Mouse (Mus musculus): ENCODE results near the gene Retreg1.

Retreg1 gene

GRCm38 (mm10) chr15:25918641-25919040, 75.7 kb downstream of the Retreg1 start:
- no peak for DNase-seq (ENCODE audit: low spot score)

DNA sequence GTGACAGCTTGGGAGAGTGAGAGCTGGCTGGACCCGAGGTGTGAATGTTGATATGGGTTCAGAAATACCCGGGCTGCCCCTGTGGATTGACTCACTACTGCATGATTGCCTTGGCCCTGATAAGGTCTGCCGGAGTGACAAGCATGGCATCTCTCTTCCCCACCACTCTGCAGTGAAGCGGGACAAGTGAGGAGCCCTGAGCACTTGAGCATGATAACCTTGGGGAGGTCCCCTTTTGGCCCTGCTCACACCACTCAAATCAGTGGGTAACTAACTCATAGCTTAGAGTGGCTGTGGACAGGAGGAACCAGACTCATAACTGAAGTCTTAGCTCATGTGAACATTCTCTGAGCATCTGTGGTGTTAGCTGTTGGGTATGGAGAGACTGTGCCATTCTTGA, 77.0 kb downstream of the Retreg1 start:
- no peak for DNase-seq (ENCODE audit: low spot score)

GRCm38 (mm10) chr15:25920886-25921285, 77.9 kb downstream of the Retreg1 start:
- no peak for DNase-seq (ENCODE audit: low spot score)

GRCm38 (mm10) chr15:25922007-25922406, 79.0 kb downstream of the Retreg1 start:
- DNase-seq (ENCODE audit: low spot score) = no peak

DNA sequence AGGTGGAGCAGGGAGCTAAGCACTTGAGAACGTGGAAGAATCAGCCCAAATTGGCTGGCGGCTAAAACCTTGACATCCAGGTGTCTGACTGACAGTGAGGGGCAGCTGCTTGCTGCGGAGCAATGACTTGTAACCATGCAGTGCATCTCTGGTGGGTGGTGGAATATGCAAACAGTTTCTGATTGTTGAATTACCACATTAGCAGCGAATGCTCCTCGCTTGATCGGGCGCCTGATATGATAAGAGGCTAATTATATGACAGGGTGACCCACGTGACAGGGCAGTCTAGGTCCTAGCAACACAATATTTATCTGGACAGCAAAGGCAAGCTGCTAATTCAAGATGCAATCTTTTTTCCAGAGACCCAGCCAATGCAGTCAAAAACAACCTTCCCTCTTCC, 80.9 kb downstream of the Retreg1 start:
- no peak for DNase-seq (ENCODE audit: low spot score)

DNA sequence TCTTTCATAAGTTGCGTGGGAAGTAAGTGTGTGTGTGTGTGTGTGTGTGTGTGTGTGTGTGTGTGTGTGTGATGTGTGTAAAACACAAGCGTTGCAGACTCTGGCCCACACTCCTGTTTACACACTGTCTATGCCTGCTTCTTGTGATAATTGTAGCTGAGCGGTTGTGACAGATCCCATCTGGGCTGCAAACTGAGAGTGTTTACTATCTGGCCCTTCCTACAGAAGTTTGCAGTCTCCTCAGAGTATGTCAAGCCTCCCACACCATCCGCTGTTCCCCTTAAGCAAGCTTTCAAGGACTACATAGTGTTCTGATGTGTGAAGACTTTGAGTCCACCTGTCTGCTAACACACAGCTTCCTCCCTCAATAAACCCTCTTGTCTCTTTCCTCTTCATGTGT, 83.2 kb downstream of the Retreg1 start:
- DNase-seq (ENCODE audit: low spot score) = no peak

- no peak for DNase-seq (ENCODE audit: low spot score)
Observed at GRCm38 (mm10) chr15:25927106-25927505, 84.1 kb downstream of the Retreg1 start.

DNA sequence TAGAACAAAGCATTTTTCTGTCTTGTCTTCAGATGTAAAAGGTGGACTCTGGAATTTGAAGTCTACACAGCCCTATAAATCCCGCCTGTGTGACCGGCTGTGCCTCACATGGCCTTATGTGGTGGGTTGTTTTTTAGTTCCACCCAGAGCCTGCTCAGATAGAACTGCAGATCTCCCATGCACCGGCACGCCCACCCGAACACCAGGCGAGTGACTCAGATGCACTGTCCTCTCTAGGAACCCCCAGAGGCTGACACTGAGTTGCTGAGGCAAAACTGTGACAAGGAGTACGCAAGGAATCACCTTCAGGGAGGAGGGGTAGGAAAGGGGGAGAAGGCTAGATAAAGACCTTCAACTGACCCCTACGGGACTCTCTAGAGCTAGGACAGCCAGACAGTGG, 85.0 kb downstream of the Retreg1 start:
- DNase-seq (ENCODE audit: low spot score) = no peak

DNA sequence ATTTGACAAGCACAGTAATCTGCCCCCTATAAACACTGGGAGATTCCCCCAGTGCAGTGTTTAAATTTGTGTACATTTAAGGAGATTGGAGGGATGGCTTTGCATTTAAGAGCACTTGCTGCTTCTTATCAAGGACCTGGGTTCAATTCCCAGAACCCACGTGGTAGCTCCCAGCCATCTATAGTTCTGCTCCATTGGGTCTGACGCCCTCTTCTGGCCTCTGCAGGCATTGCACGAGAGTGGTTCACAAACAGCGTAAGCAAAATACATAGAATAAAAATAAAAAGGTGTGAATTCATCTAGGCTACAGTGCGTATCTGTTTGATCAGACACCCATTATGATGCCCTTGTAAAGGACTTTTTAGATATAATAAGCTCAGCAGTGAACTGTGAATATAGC, 85.9 kb downstream of the Retreg1 start:
- no peak for DNase-seq (ENCODE audit: low spot score)

GRCm38 (mm10) chr15:25929518-25929917, 86.5 kb downstream of the Retreg1 start:
- DNase-seq (ENCODE audit: low spot score) = no peak

DNA sequence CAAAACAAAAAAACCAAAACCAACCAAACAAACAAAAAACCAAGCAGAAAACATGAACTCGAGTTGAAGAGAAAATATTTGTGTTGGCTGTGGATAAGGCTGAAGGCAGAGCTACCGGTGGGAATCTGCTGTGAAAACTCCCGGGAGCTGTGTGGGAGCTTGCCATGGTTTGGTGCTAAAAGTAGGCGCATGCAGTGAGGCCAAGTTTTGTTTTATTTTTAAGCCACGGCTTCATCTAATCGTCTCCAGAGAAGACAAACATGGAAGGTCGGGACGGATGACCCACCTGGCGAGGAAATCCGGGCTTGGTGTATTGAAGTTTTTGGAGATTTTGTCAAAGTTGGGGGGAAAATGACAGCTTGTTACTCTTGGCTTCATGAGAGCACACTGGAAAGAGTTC, 87.0 kb downstream of the Retreg1 start:
- DNase-seq (ENCODE audit: low spot score) = no peak

DNA sequence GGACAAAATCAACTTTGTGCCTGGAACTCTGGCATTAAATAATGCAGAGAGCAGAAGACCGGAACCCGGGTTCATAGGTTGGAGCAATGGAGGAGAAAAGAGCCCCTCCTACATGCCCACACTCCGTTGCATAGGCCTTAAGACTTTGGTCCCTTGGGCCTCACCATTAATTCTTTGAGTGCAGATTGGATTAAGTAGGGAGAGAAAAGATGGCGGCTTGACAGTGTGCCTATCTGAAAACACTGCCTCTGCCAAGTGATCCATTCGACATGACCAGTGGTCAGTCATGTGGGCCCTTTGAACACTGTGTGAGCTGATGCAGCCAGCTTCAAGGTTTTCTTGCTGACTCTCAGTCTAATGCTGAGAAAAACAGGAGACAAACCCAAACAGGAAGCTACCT, 87.7 kb downstream of the Retreg1 start:
- no peak for DNase-seq (ENCODE audit: low spot score)

GRCm38 (mm10) chr15:25932497-25932896, 89.5 kb downstream of the Retreg1 start:
- DNase-seq (ENCODE audit: low spot score) = no peak

DNA sequence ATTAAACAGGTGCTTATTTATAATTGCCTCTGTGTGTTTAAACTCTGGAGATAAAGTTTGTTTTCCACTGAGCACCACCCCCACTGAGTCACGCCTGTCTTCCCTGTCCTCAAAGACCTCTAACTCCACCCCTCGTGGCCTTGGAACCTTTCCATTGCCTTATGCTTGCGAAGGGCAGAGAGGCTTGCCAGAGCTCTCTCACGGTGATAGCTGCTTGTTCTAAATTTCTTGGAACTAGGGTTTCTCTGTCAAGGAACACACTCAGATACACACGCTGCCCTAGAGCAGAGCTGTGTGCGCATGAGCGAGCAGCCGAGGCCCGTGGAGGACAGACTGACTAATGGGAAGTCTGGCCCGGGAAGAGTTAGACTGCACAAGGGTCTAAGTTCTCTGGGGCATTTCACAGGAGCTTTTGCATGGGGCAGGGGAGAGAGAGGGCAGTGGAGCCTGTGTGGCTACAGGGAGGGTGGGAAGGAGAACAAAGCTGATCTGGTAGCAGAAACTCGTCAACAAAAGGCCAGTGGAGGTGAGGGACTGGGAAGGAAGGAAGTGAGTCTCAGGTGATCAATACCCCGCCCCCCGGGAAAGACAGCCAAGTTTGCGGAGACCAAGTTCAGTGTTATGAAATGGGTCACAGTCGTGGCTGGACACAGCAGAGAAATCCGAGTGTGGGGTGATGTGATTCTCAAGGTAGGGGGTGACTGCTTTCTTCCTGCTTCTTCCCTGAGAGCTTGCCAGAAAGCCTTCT, 90.1 kb downstream of the Retreg1 start:
- peak; percentile 85 for DNase-seq (ENCODE audit: low spot score)

GRCm38 (mm10) chr15:25933685-25934108, 90.7 kb downstream of the Retreg1 start:
- no peak for DNase-seq (ENCODE audit: low spot score)

DNA sequence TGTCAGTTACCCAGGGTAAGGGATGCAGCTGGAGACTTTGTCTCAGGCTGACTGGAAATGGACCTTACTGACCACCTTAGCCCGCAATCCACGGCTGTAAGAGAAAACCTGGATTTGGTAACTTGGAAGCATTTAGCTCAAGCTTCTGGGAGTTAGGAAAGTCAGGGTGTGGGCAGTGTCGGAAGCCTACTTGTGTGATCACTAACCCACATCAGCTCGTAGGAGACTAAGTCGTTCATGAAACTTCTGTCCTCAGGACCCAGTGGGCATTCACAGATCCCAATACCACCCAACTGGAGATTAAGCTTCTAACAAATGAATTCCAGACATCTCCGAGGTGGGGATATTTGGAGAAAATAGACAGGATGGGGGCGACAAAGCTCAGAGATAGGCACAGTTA, 91.4 kb downstream of the Retreg1 start:
- no peak for DNase-seq (ENCODE audit: low spot score)

DNA sequence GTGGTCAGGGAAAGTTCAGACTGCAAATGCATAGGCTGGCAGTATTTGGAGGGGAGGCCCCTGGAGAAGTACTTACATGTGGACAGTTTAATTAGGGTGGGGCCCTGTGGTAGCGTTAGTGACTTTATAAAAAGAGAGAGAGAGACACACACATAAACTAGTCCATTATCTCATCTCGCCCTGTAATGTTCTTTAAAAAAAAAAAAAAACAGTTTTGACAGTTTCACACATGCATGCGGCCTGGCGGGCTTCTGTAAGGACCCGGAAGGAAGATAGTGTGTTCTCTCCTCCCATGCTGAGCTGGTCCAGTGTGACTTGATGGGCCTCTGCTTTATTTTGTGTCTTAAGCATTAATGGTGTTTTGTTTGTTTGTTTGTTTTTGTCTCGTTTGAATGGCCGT, 95.5 kb downstream of the Retreg1 start:
- DNase-seq (ENCODE audit: low spot score) = no peak

GRCm38 (mm10) chr15:25940397-25941377, 97.7 kb downstream of the Retreg1 start:
- no peak for DNase-seq (ENCODE audit: low spot score)

DNA sequence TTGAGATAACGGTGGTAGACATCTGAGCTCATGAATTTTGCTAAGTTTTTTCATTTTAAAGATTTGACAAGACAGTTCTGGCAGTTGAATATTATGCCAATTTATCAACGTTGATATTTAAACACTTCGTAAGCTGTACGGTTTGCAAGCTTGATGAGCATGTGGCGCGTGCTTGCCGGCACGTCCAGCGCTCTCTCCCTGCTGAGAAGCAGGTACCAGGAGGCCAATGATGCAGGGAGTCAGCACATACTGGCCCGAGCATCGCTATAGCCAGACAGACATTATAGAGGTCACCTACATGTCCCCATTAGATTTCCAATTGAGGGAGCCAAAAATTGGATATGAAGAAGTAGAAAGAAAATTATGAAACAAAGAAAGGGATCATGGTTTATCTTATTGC, 98.5 kb downstream of the Retreg1 start:
- no peak for DNase-seq (ENCODE audit: low spot score)

DNA sequence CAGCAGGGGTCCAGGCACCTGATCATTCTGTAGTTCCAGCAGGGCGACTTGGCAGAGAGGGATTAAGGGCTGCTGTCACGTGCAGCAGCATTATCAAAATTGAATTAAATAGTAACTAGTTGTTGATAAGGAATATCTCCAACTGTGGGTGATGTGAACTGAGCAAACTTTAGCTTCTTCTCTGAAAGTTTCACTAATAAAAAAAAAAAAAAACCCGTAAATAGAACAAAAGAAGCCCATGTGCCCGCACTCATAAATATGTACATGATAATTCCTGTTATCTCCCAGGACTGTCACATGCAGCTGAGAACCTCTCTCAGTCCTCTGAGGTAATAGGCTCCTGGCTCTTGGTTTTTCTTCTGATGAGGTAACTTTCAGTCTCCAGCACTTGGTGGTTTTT, 99.4 kb downstream of the Retreg1 start:
- DNase-seq (ENCODE audit: low spot score) = no peak

DNA sequence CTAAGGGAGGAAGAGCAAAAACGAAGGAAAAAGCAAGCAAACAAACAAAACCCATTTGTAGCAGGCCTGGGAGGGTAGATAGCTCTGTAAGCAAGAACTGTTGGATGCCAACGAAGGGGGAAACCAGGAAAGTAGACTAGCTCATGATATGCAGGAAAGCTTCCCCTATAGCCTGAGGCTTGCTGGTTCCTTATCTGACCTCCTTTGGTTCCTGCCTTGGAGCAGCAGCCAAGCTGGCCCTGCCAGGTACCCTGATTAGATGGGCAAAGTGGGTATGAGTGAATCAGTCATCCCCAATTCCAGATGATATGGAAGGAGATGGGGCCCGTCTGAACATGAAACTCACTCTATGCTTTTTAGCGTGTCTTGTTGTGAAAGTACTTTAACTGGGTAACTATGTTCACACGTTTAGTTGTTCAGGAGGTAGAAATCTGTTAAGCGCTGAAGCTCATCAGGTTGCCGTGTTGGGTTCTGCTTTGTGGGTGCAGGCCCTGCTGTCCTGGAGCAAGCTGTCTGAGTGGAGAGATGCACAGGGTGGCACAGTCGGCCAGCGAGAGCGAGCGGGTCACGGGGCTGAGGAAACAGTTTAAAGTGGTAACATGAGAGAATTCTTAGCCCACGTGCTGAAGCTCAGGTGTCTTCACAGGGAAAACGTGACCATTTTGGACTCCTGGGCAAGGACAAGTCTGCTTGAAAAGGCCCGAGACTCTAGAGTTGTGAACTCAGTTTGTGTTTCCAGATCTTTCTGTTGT, 100.6 kb downstream of the Retreg1 start:
- DNase-seq (ENCODE audit: low spot score) = peak; percentile 41

DNA sequence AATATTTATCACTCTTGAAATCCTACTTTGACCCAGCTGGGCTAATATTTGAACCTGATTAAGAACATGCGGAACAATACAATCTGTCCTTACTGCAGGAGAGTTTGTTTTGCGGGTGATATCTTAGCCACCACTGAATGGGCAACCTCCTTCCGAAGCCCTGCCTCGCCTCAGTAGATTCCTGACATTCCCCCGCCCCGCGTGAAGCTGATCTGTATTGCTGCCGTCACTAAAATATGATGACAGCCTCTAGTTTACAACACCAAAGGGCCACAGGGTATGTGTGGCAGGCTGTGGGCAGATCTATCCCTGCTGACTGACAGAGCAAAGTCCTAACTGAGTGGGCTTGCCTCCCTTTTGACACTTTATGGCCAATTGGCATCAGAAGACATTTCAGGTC, 102.2 kb downstream of the Retreg1 start:
- no peak for DNase-seq (ENCODE audit: low spot score)

Measured in testis, postnatal 10 days (tissue).